Mouse (Mus musculus): ENCODE results near the gene Gm13698. TPM values are rescaled to one million over a fixed set of nuclear protein-coding genes. Genes with fewer than 3 reads are reported as not detected.
"Not testable (repeated sequence)": the region's sequence is repeated elsewhere in the genome, so short reads cannot be mapped to it uniquely, and the experiment has no call there.

Gene Gm13698
- polyA plus RNA-seq, 1 experiment from 2014 or later, result not detected

DNA sequence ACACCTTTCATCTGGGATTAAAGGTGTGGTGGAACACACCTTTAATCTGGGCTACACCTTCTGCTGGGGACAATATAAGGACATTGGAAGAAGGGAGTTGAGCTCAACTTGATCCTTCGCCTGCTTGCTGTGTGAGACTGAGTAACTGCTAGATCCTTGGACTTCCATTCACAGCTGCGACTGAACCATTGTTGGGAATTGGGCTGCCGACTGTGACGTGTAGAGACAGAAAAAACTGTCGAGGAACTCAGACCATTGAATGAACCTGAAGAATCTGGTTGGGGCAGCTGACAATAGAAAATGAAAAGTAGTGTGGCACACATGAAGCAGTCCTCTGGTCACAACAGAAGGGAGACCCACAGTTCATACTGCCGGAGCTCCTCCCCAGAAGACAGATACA, 28.9 kb downstream of the Gm13698 start, which contains the start of gene Gm13697:
TSS of gene Gm13697 (plus strand) at position 301 of the 400 bp plus-strand sequence.
- not testable (repeated sequence) for H3K4me2 ChIP-seq (ENCODE audit: low read depth, low read length); H3K4me3 ChIP-seq (ENCODE audit: low read depth, low read length); H3K4me1 ChIP-seq (ENCODE audit: control insufficient read depth, insufficient read depth, low read length); ATAC-seq (ENCODE audit: low read depth); H3K9me3 ChIP-seq (ENCODE audit: control insufficient read depth, low read length); H3K27ac ChIP-seq (ENCODE audit: low read depth, low read length); H3K9ac ChIP-seq (replicated peaks; ENCODE audit: low read depth, low read length); H3K36me3 ChIP-seq (ENCODE audit: control insufficient read depth, insufficient read depth, low read length); H3K27me3 ChIP-seq (ENCODE audit: control insufficient read depth, insufficient read depth, low read length)
- no CpG with 5 or more reads among the region's 6 CpGs for WGBS

DNA sequence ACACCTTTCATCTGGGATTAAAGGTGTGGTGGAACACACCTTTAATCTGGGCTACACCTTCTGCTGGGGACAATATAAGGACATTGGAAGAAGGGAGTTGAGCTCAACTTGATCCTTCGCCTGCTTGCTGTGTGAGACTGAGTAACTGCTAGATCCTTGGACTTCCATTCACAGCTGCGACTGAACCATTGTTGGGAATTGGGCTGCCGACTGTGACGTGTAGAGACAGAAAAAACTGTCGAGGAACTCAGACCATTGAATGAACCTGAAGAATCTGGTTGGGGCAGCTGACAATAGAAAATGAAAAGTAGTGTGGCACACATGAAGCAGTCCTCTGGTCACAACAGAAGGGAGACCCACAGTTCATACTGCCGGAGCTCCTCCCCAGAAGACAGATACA, 34.8 kb downstream of the Gm13698 start, which contains the start of gene Gm13691:
TSS of gene Gm13691 (plus strand) at position 301 of the 400 bp plus-strand sequence.
- H3K9me3 ChIP-seq (ENCODE audit: control insufficient read depth, low read length); H3K27me3 ChIP-seq (ENCODE audit: control insufficient read depth, insufficient read depth, low read length); H3K9ac ChIP-seq (replicated peaks; ENCODE audit: low read depth, low read length); H3K4me3 ChIP-seq (ENCODE audit: low read depth, low read length); H3K27ac ChIP-seq (ENCODE audit: low read depth, low read length); H3K4me2 ChIP-seq (ENCODE audit: low read depth, low read length); H3K4me1 ChIP-seq (ENCODE audit: control insufficient read depth, insufficient read depth, low read length); ATAC-seq (ENCODE audit: low read depth); H3K36me3 ChIP-seq (ENCODE audit: control insufficient read depth, insufficient read depth, low read length): not testable (repeated sequence)
- no CpG with 5 or more reads among the region's 6 CpGs for WGBS

DNA sequence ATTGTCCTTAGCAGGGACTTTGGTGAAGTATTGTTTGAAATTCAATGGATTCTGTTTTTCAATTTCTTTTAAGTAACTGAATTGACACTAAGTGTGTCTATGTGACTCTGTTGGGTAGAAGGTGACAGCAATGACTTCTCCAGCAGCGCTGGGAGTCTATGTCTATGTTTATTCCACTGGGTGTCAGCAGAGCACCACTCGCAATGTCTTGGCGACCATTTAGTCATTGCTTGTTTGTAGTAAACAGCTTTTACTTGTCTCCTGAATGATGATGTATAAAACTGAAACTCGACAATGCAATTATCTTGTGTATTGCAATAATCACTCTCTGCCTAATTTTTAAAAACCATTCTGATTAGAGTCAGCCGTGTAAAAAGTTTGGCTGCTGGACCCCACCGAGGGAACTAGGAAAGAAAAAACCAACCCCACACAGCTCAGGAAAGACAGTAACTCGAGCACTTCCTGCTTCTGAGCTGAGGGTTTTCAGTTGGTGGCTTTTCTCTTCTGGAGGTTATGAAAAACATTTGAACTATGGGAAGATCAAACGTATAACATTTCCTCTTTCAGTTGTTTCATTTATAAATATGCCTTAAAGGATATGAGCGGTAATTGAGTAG, 38.3 kb downstream of the Gm13698 start:
- H3K9ac ChIP-seq (replicated peaks; ENCODE audit: low read depth, low read length); H3K4me2 ChIP-seq (ENCODE audit: low read depth, low read length); H3K36me3 ChIP-seq (ENCODE audit: control insufficient read depth, insufficient read depth, low read length); H3K27ac ChIP-seq (ENCODE audit: low read depth, low read length); H3K9me3 ChIP-seq (ENCODE audit: control insufficient read depth, low read length); H3K4me3 ChIP-seq (ENCODE audit: low read depth, low read length); H3K27me3 ChIP-seq (ENCODE audit: control insufficient read depth, insufficient read depth, low read length); H3K4me1 ChIP-seq (ENCODE audit: control insufficient read depth, insufficient read depth, low read length); ATAC-seq (ENCODE audit: low read depth): not testable (repeated sequence)
- WGBS, result 70% methylated on average over 7 of the region's 9 CpGs

DNA sequence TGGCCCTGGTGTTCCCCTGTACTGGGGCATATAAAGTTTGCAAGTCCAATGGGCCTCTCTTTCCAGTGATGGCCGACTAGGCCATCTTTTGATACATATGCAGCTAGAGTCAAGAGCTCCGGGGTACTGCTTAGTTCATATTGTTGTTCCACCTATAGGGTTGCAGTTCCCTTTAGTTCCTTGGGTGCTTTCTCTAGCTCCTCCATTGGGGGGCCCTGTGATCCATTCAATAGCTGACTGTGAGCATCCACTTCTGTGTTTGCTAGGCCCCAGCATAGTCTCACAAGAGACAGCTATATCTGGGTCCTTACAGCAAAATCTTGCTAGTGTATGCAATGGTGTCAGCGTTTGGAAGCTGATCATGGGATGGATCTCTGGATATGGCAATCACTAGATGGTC, 39.0 kb downstream of the Gm13698 start:
- not testable (repeated sequence) for H3K27ac ChIP-seq (ENCODE audit: low read depth, low read length); H3K36me3 ChIP-seq (ENCODE audit: control insufficient read depth, insufficient read depth, low read length); H3K4me1 ChIP-seq (ENCODE audit: control insufficient read depth, insufficient read depth, low read length); H3K9me3 ChIP-seq (ENCODE audit: control insufficient read depth, low read length); H3K4me3 ChIP-seq (ENCODE audit: low read depth, low read length); H3K27me3 ChIP-seq (ENCODE audit: control insufficient read depth, insufficient read depth, low read length); H3K9ac ChIP-seq (replicated peaks; ENCODE audit: low read depth, low read length); ATAC-seq (ENCODE audit: low read depth); H3K4me2 ChIP-seq (ENCODE audit: low read depth, low read length)
- WGBS, result no CpG with 5 or more reads among the region's 3 CpGs

Other genes with a start within 250 kb of the Gm13698 start
- 32.9 and 37.0 TPM in 2 replicates for gene Itgav, start 231.3 kb upstream of the Gm13698 start, polyA plus RNA-seq (2014; fragmentation: Nextera tagmentation; extraction: Ambion mirVana)
- 98.7 and 110 TPM in 2 replicates for gene Fam171b, start 143.1 kb upstream of the Gm13698 start, polyA plus RNA-seq (2014; fragmentation: Nextera tagmentation; extraction: Ambion mirVana)
- not detected in 2 replicates for gene Zswim2, start 14.5 kb upstream of the Gm13698 start, polyA plus RNA-seq (2014; fragmentation: Nextera tagmentation; extraction: Ambion mirVana)
- not detected in 2 replicates for gene Gm13693, start 5.8 kb downstream of the Gm13698 start, polyA plus RNA-seq (2014; fragmentation: Nextera tagmentation; extraction: Ambion mirVana)
- gene Gm13695, start 11.6 kb downstream of the Gm13698 start, polyA plus RNA-seq (2014; fragmentation: Nextera tagmentation; extraction: Ambion mirVana), result not detected in 2 replicates
- not detected in 2 replicates for gene Gm13696, start 17.4 kb downstream of the Gm13698 start, polyA plus RNA-seq (2014; fragmentation: Nextera tagmentation; extraction: Ambion mirVana)
- not detected in 2 replicates for gene Gm13694, start 23.2 kb downstream of the Gm13698 start, polyA plus RNA-seq (2014; fragmentation: Nextera tagmentation; extraction: Ambion mirVana)
- not detected in 2 replicates for gene Gm13697, start 29.1 kb downstream of the Gm13698 start, polyA plus RNA-seq (2014; fragmentation: Nextera tagmentation; extraction: Ambion mirVana)
- not detected in 2 replicates for gene Gm13691, start 34.9 kb downstream of the Gm13698 start, polyA plus RNA-seq (2014; fragmentation: Nextera tagmentation; extraction: Ambion mirVana)

Measured in neural tube, embryonic 14.5 days (tissue).